Mouse (Mus musculus) small intestine, adult 2 months (tissue): ENCODE results near the gene Adat3.

Source experiments
- CTCF ChIP-seq: fragments of 200-500 bp; IDR thresholded peaks from 2 replicates; pipeline ENCODE4 v1.5.1; 2012; ENCODE audit warnings: low read depth, mild to moderate bottlenecking, control low read depth, inconsistent platforms, low read length, moderate library complexity, mixed read lengths; ENCODE audit not compliant: insufficient replicate concordance, insufficient read length; ENCODE audit errors: extremely low read depth
- POLR2A ChIP-seq: fragments of 200-500 bp; IDR thresholded peaks from 2 replicates; pipeline ENCODE4 v1.6.1; 2012; ENCODE audit warnings: low read depth, mild to moderate bottlenecking, control low read depth, inconsistent platforms, low read length, moderate library complexity

DNA sequence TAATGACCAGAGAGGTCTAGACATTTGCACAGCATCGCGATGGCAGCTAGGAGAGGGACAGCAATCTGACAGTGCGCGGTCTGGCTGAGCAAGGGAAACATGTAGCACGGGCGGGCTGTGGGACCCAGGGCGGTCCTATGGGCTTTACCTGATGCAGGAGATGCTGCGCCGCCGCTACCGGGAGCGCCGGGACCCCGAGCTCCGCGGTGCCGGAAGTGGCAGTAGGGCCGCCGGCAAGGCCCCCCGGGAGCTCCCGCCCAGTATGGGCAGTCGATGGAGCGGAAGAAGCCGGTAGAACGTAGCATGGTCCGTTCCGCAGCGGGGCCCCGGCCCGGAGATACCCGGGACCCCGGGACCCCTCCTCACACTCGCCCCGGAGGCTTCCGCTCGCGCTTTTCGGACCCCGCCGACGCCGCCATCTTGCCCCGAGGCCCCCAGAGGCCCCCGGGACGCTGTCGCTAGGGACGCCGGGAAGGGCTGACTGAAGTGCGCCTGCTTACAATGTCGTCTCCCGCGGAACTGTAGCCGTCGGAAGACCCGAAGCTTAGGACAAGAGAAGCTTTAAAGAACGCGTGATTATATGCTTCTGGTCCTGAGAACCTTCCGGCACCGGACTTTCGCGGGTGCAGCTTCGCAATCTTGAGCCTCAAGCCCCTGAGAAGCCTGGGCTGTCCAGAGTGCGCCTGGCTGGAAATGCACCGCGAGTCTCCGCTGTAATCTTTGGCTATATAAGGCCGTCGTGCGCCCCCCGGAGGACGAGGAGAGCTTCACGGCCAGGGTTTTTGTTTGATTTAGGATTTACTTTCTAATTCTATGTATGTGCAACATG, 41.4 kb upstream of the Adat3 start, which contains the start of gene Rexo1:
- TF ChIP-seq CTCF: peak; percentile 85
- TF ChIP-seq POLR2A: no peak; the same call in none of the 2 replicates
